Mouse (Mus musculus): ENCODE results near the gene Numbl. TPM values are rescaled to one million over a fixed set of nuclear protein-coding genes. Genes with fewer than 3 reads are reported as not detected.

The Numbl gene
- total and polyA plus RNA-seq, 3 experiments, result 0.81 to 2.9 (median 2.3) TPM

- dilution Hi-C loops (cut with MboI; ENCODE audit: extremely low pct_ligation_motif_present, extremely low pct_unique_long_range_greater_than_20kb, low sequenced_read_pairs) (no loop called here), in situ Hi-C loops (cut with MboI; ENCODE audit: low pct_ligation_motif_present, low pct_unique_long_range_greater_than_20kb, low sequenced_read_pairs) (no loop called here)
- peaks cover 0 to 2% of the 10 kb centered on the region in 2 experiments; a peak in 2 of 4 replicates for H3K4me1 ChIP-seq (ENCODE audit: control insufficient read depth in 1 of 2, insufficient read depth in 2 of 2)
- H3K4me2 ChIP-seq (ENCODE audit: insufficient read depth, low read depth, poor library complexity, severe bottlenecking), result no peak overlapping the region
- peaks cover 19% of the 10 kb centered on the region for H3K9me3 ChIP-seq (replicated peaks; ENCODE audit: low read length)
- no peaks in the 10 kb centered on the region for H3K79me2 ChIP-seq (replicated peaks; ENCODE audit: control insufficient read depth, extremely low read depth, insufficient read depth, poor library complexity, severe bottlenecking)
- no peak overlapping the region for H3K4me3 ChIP-seq (replicated peaks in 1 of 3; ENCODE audit: low read depth in 2 of 3, low read length in 2 of 3, poor library complexity in 1 of 3)
- H3K9ac ChIP-seq (ENCODE audit: insufficient read depth, low read depth), result no peak overlapping the region
- TF ChIP-seq CTCF (conservative IDR thresholded peaks at IDR 0.05 in 1 of 2, IDR thresholded peaks at IDR 0.05 in 1 of 2; ENCODE audit: low read depth in 2 of 2, low read length in 2 of 2) (peak in 1 of 2 experiments; percentile 29; a peak in 2 of 4 replicates), IRF4 (IDR thresholded peaks at IDR 0.05; ENCODE audit: low read depth, low read length) (no peak)
- peaks cover 13% of the 10 kb centered on the region for H3K27me3 ChIP-seq (replicated peaks)
- no peak overlapping the region for H3K27ac ChIP-seq (ENCODE audit: insufficient read depth, low read depth)
- no peak for DNase-seq (ENCODE audit: extremely low read depth)
- no peaks in the 10 kb centered on the region for H3K36me3 ChIP-seq (replicated peaks in 1 of 2; ENCODE audit: control insufficient read depth in 1 of 2, insufficient read depth in 1 of 2, low read length in 1 of 2)
Measured at GRCm38 (mm10) chr7:27314393-27314792, 56.2 kb downstream of the Numbl start.

- Histone ChIP-seq H3K9me3 (replicated peaks; ENCODE audit: low read length) (peaks cover 19% of the 10 kb centered on the region), H3K4me1 (ENCODE audit: control insufficient read depth in 1 of 2, insufficient read depth in 2 of 2) (no peaks in the 10 kb centered on the region), H3K4me3 (replicated peaks in 1 of 3; ENCODE audit: low read depth in 2 of 3, low read length in 2 of 3, poor library complexity in 1 of 3) (no peak overlapping the region), H3K27me3 (replicated peaks) (peaks cover 4% of the 10 kb centered on the region), H3K79me2 (replicated peaks; ENCODE audit: control insufficient read depth, extremely low read depth, insufficient read depth, poor library complexity, severe bottlenecking) (no peaks in the 10 kb centered on the region), H3K36me3 (replicated peaks in 1 of 2; ENCODE audit: control insufficient read depth in 1 of 2, insufficient read depth in 1 of 2, low read length in 1 of 2) (no peaks in the 10 kb centered on the region), H3K9ac (ENCODE audit: insufficient read depth, low read depth) (no peak overlapping the region), H3K4me2 (ENCODE audit: insufficient read depth, low read depth, poor library complexity, severe bottlenecking) (no peak overlapping the region), H3K27ac (ENCODE audit: insufficient read depth, low read depth) (no peak overlapping the region)
- TF ChIP-seq PAX5 (IDR thresholded peaks at IDR 0.05; ENCODE audit: low read length) (no peak), MXI1 (IDR thresholded peaks at IDR 0.05; ENCODE audit: low read depth, low read length) (no peak), IRF4 (IDR thresholded peaks at IDR 0.05; ENCODE audit: low read depth, low read length) (no peak), CHD2 (IDR thresholded peaks at IDR 0.05; ENCODE audit: low read length) (no peak), BHLHE40 (IDR thresholded peaks at IDR 0.05; ENCODE audit: low read depth, low read length) (no peak), EP300 (IDR thresholded peaks at IDR 0.05; ENCODE audit: low read length) (no peak), TBP (conservative IDR thresholded peaks at IDR 0.05; ENCODE audit: low read depth, low read length) (no peak), NELFE (IDR thresholded peaks at IDR 0.05; ENCODE audit: low read depth, low read length) (no peak), ZMIZ1 (IDR thresholded peaks at IDR 0.05; ENCODE audit: low read depth, low read length) (no peak), ETS1 (conservative IDR thresholded peaks at IDR 0.05; ENCODE audit: low read depth, low read length) (no peak), POLR2A (IDR thresholded peaks at IDR 0.05; ENCODE audit: low read depth, low read length) (no peak), ZKSCAN1 (IDR thresholded peaks at IDR 0.05; ENCODE audit: borderline replicate concordance, low read depth, low read length) (no peak), ELF1 (IDR thresholded peaks at IDR 0.05; ENCODE audit: low read depth, low read length) (no peak), MEF2A (IDR thresholded peaks at IDR 0.05; ENCODE audit: borderline replicate concordance, low read depth, low read length) (no peak), HCFC1 (IDR thresholded peaks at IDR 0.05; ENCODE audit: low read depth, low read length) (no peak), RCOR1 (conservative IDR thresholded peaks at IDR 0.05; ENCODE audit: low read depth, low read length) (no peak), KAT2A (IDR thresholded peaks at IDR 0.05; ENCODE audit: insufficient replicate concordance, low read length) (no peak), SIN3A (IDR thresholded peaks at IDR 0.05; ENCODE audit: low read length) (no peak), MAFK (IDR thresholded peaks at IDR 0.05; ENCODE audit: insufficient replicate concordance, low read length) (no peak), JUN (IDR thresholded peaks at IDR 0.05; ENCODE audit: insufficient read depth, low read depth, low read length) (no peak)
- dilution Hi-C loops (cut with MboI; ENCODE audit: extremely low pct_ligation_motif_present, extremely low pct_unique_long_range_greater_than_20kb, low sequenced_read_pairs) (no loop called here), in situ Hi-C loops (cut with MboI; ENCODE audit: low pct_ligation_motif_present, low pct_unique_long_range_greater_than_20kb, low sequenced_read_pairs) (no loop called here)
- DNase-seq (ENCODE audit: extremely low read depth), result no peak
Measured at GRCm38 (mm10) chr7:27315958-27316357, 57.7 kb downstream of the Numbl start.
